Mouse (Mus musculus) liver, embryonic 11.5 days (tissue): ENCODE results near the gene Amot. TPM values are rescaled to one million over a fixed set of nuclear protein-coding genes. Genes with fewer than 3 reads are reported as not detected.

Experiments used
- ATAC-seq: fragments of 200-750 bp; cut with Nextera tagmentation; replicated peaks from 2 replicates; pipeline ENCODE4 v1.8.0; 2017; ENCODE audit warnings: moderate number of reproducible peaks, mild to moderate bottlenecking, moderate TSS enrichment, moderate library complexity; ENCODE audit not compliant: low FRiP score
- DNase-seq: peaks from one replicate; pipeline ENCODE4 v3.0.0-alpha.2; 2017; ENCODE audit warnings: low spot score
- H3K27ac ChIP-seq: fragments of 300-500 bp; sonication (generic); 2 replicates; pipeline ENCODE4 v1.5.1; 2014; ENCODE audit warnings: mild to moderate bottlenecking, low read depth, low read length, control low read depth
- H3K27me3 ChIP-seq: fragments of 300-500 bp; sonication (generic); replicated peaks from 2 replicates; pipeline ENCODE4 v1.6.1; 2014; ENCODE audit warnings: low read length, mixed read lengths; ENCODE audit not compliant: control insufficient read depth, insufficient read depth
- H3K36me3 ChIP-seq: fragments of 300-500 bp; sonication (generic); 2 replicates; pipeline ENCODE4 v1.6.1; 2014; ENCODE audit warnings: mild to moderate bottlenecking, low read length, moderate library complexity, mixed read lengths; ENCODE audit not compliant: control insufficient read depth, insufficient read depth
- H3K4me1 ChIP-seq: fragments of 300-500 bp; sonication (generic); replicated peaks from 2 replicates; pipeline ENCODE4 v1.6.1; 2014; ENCODE audit warnings: low read length, mixed read lengths; ENCODE audit not compliant: control insufficient read depth, insufficient read depth
- H3K4me2 ChIP-seq: fragments of 300-500 bp; sonication (generic); 2 replicates; pipeline ENCODE4 v1.6.1; 2014; ENCODE audit warnings: mild to moderate bottlenecking, control low read depth, moderate library complexity
- H3K4me3 ChIP-seq: fragments of 300-500 bp; sonication (generic); 2 replicates; pipeline ENCODE4 v1.5.1; 2014; ENCODE audit warnings: low read depth, low read length, control low read depth
- H3K9ac ChIP-seq: fragments of 300-500 bp; sonication (generic); 2 replicates; pipeline ENCODE4 v1.6.1; 2014; ENCODE audit warnings: low read depth, low read length, control low read depth
- H3K9me3 ChIP-seq: fragments of 300-500 bp; sonication (generic); 2 replicates; pipeline ENCODE4 v1.6.1; 2016; ENCODE audit warnings: low read length, inconsistent platforms, mixed read lengths; ENCODE audit not compliant: control insufficient read depth
- WGBS: fragments of 180-500 bp; shearing (Covaris S2); extraction: QIAGEN DNeasy Blood & Tissue Kit; methylation state at CpG from one replicate; pipeline ENCODE4 v1.1.7; 2014; 5-methylcytosine and 5-hydroxymethylcytosine counted together
- polyA plus RNA-seq: library from polyadenylated mRNA; unstranded; fragments of >200 nt; fragmentation: Nextera tagmentation; extraction: Ambion mirVana; gene quantifications from 2 replicates; pipeline ENCODE4 v1.2.1, GENCODE M21; 2014

Amot gene
- polyA plus RNA-seq, 1 experiment from 2014 or later, result 11.7 TPM

- Histone ChIP-seq H3K27me3 (no peaks in the 10 kb centered on the region), H3K4me1 (no peaks in the 10 kb centered on the region), H3K9me3 (no peaks in the 10 kb centered on the region), H3K4me2 (peak overlapping the region; percentile 44), H3K27ac (0 out of 2 replicates have a peak overlapping the region, but pooled peaks have one; percentile 52), H3K36me3 (no peaks in the 10 kb centered on the region), H3K9ac (no peak overlapping the region), H3K4me3 (no peak overlapping the region)
- 67% methylated on average over 5 of the region's 5 CpGs for WGBS
- DNase-seq (no peak), ATAC-seq (peak; percentile 85)
These were observed 15.0 kb downstream of the Amot start for GRCm38 (mm10) chrX:145489950-145490349.

GRCm38 (mm10) chrX:145485495-145485894 is 19.5 kb downstream of the Amot start:
- Histone ChIP-seq H3K4me2 (no peak overlapping the region), H3K9ac (no peak overlapping the region), H3K36me3 (no peaks in the 10 kb centered on the region), H3K27ac (no peak overlapping the region), H3K4me1 (no peaks in the 10 kb centered on the region), H3K4me3 (no peak overlapping the region), H3K27me3 (no peaks in the 10 kb centered on the region), H3K9me3 (no peaks in the 10 kb centered on the region)
- no peak for ATAC-seq
- no peak for DNase-seq
- WGBS, result 43% methylated on average over 4 of the region's 4 CpGs

GRCm38 (mm10) chrX:145483486-145484055 is 21.4 kb downstream of the Amot start:
- ATAC-seq (no peak), DNase-seq (no peak)
- H3K36me3 ChIP-seq, result no peaks in the 10 kb centered on the region
- H3K9ac ChIP-seq, result no peak overlapping the region
- H3K27ac ChIP-seq, result no peak overlapping the region
- no peaks in the 10 kb centered on the region for H3K27me3 ChIP-seq
- whole genome bisulfite sequencing, result 86% methylated on average over 7 of the region's 7 CpGs
- H3K9me3 ChIP-seq, result no peaks in the 10 kb centered on the region
- H3K4me2 ChIP-seq, result no peak overlapping the region
- no peak overlapping the region for H3K4me3 ChIP-seq
- H3K4me1 ChIP-seq, result no peaks in the 10 kb centered on the region

GRCm38 (mm10) chrX:145482383-145482782 is 22.6 kb downstream of the Amot start:
- Histone ChIP-seq H3K27me3 (no peaks in the 10 kb centered on the region), H3K27ac (no peak overlapping the region), H3K4me1 (no peaks in the 10 kb centered on the region), H3K9ac (no peak overlapping the region), H3K36me3 (no peaks in the 10 kb centered on the region; the same call in 1 of the 2 replicates), H3K9me3 (no peaks in the 10 kb centered on the region), H3K4me2 (0 out of 2 replicates have a peak overlapping the region, but pooled peaks have one; percentile 27), H3K4me3 (no peak overlapping the region)
- DNase-seq (no peak), ATAC-seq (peak; percentile 64)
- WGBS, result 32% methylated on average over 5 of the region's 5 CpGs

GRCm38 (mm10) chrX:145479942-145480341 is 25.0 kb downstream of the Amot start:
- Histone ChIP-seq H3K9ac (no peak overlapping the region), H3K4me1 (no peaks in the 10 kb centered on the region), H3K36me3 (no peaks in the 10 kb centered on the region; the same call in 1 of the 2 replicates), H3K27me3 (no peaks in the 10 kb centered on the region), H3K4me2 (no peak overlapping the region), H3K4me3 (no peak overlapping the region), H3K9me3 (no peaks in the 10 kb centered on the region), H3K27ac (no peak overlapping the region)
- DNase-seq (no peak), ATAC-seq (peak; percentile 96)
- WGBS, result 51% methylated on average over 10 of the region's 10 CpGs

- H3K4me3 ChIP-seq, result no peak overlapping the region
- no peaks in the 10 kb centered on the region for H3K9me3 ChIP-seq
- no peak overlapping the region for H3K4me2 ChIP-seq
- no peak overlapping the region for H3K27ac ChIP-seq
- H3K9ac ChIP-seq, result no peak overlapping the region
- no peaks in the 10 kb centered on the region for H3K4me1 ChIP-seq
- H3K27me3 ChIP-seq, result no peaks in the 10 kb centered on the region
- ATAC-seq (no peak), DNase-seq (no peak)
- 71% methylated on average over 3 of the region's 3 CpGs for WGBS
- no peaks in the 10 kb centered on the region; the same call in 1 of the 2 replicates for H3K36me3 ChIP-seq
These were observed 27.2 kb downstream of the Amot start for GRCm38 (mm10) chrX:145477725-145478194.

- 89% methylated on average over 5 of the region's 5 CpGs for WGBS
- no peak for ATAC-seq
- Histone ChIP-seq H3K4me3 (no peak overlapping the region), H3K36me3 (no peaks in the 10 kb centered on the region; the same call in 1 of the 2 replicates), H3K4me2 (no peak overlapping the region), H3K27me3 (no peaks in the 10 kb centered on the region), H3K9ac (no peak overlapping the region), H3K27ac (no peak overlapping the region), H3K4me1 (no peaks in the 10 kb centered on the region), H3K9me3 (no peaks in the 10 kb centered on the region)
- no peak for DNase-seq
These were observed 27.8 kb downstream of the Amot start for GRCm38 (mm10) chrX:145477003-145477724.

- no peak overlapping the region for H3K27ac ChIP-seq
- H3K4me3 ChIP-seq, result no peak overlapping the region
- no peaks in the 10 kb centered on the region for H3K4me1 ChIP-seq
- H3K27me3 ChIP-seq, result no peaks in the 10 kb centered on the region
- WGBS, result 91% methylated on average over 6 of the region's 6 CpGs
- no peaks in the 10 kb centered on the region for H3K9me3 ChIP-seq
- H3K4me2 ChIP-seq, result no peak overlapping the region
- H3K36me3 ChIP-seq, result no peaks in the 10 kb centered on the region; the same call in 1 of the 2 replicates
- DNase-seq (no peak), ATAC-seq (no peak)
- no peak overlapping the region for H3K9ac ChIP-seq
These were observed 36.7 kb downstream of the Amot start for GRCm38 (mm10) chrX:145468264-145468663.

GRCm38 (mm10) chrX:145463524-145463923 is 41.5 kb downstream of the Amot start:
- Histone ChIP-seq H3K27me3 (no peaks in the 10 kb centered on the region), H3K9me3 (no peaks in the 10 kb centered on the region)
- no peak for DNase-seq

More at GRCm38 (mm10) chrX:145463524-145463923, 41.5 kb downstream of the Amot start:
- no peaks in the 10 kb centered on the region for H3K4me1 ChIP-seq
- no peaks in the 10 kb centered on the region for H3K36me3 ChIP-seq
- H3K4me3 ChIP-seq, result no peak overlapping the region
- 67% methylated on average over 2 of the region's 2 CpGs for WGBS
- ATAC-seq, result no peak
- no peak overlapping the region for H3K27ac ChIP-seq
- H3K4me2 ChIP-seq, result no peak overlapping the region
- H3K9ac ChIP-seq, result no peak overlapping the region
